Mouse (Mus musculus): ENCODE measurements at regions not wholly inside any gene's neighbourhood (a gene's known extent, or its start where the extent isn't known, plus 50 kb on each side); places are given as distances from the start of the nearest gene placed in this dataset.

DNA sequence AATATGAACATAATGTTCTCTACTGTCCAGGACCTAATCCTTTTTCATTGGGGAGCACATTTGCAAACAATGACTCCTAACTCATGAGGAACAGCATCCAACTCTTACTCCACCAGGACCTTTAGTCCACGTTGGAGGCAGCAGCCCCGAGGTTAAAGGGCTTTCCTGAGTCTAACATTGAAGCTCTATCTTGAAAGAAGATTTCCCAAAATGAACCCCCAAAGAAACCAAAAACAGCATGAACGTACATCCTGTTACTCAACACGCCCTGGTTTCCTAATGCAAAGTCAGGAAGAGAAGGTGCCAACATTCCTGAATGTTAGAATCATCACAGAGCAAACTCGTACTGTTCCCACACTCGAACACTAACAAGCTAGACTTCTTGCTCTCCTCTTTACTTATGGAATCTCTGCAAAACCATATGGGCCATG, 685.5 kb upstream of the A1bg start:
- in situ Hi-C loops (cut with MboI; ENCODE audit: low sequenced_read_pairs) = no loop called here

DNA sequence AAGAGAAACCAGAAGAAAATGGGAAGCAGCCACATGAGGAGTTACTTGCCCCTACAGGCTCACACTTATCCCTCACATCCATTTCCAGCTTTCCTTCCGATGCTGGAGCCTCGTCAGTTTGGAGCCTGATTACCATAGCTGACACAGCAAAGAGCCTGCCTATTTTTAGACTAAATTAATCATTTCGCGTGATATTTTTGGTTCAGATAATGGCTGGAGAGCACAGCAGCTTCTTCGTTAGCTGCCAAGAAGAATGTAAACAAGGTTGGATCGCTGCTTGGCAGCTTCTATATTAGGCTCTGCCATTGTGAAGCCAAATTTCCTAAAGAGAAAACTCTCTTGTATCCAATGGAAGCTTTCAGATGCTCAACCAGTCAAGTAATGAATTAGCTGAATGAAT, 676.9 kb upstream of the A1bg start:
- in situ Hi-C loops (cut with MboI; ENCODE audit: low sequenced_read_pairs) = no loop called here

DNA sequence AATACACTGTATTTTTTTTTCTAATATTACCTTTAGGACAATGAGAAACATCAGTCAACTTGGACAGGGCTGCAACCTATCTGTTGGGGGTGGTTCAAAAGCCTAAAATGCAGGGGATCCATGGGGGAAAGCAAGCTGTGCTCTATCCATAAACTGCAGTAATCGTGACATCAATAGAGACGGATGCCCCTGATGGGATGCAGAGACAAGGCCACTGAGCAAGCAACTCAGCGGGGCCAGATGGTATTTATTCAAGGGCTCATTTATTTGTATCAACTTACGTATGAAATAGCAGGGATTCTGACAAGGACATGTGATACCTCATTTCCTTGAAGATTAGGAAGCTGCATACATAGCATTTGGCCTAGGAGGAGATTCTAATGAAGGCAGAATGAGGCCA, 673.5 kb upstream of the A1bg start:
- in situ Hi-C loops (cut with MboI; ENCODE audit: low sequenced_read_pairs) = no loop called here

DNA sequence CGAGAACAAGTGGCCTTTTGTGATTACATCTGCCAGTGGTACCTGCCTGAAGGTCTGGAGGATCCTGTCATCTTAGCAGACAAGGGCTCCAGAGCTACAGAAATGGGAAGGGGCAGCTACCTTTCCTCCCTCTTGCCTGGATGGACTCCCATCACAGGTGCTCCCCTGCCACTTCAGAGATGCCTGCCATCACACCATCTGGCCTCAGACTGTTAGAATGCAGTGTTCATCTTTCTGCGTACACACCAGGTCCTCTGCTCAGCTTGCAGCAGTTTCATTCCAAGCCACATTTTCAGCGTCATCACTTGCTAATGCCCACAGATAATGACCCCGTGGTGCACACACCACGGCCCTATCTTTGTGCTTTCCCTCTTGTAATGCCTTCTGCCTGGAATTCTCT, 666.1 kb upstream of the A1bg start:
- in situ Hi-C loops (cut with MboI; ENCODE audit: low sequenced_read_pairs) = no loop called here

DNA sequence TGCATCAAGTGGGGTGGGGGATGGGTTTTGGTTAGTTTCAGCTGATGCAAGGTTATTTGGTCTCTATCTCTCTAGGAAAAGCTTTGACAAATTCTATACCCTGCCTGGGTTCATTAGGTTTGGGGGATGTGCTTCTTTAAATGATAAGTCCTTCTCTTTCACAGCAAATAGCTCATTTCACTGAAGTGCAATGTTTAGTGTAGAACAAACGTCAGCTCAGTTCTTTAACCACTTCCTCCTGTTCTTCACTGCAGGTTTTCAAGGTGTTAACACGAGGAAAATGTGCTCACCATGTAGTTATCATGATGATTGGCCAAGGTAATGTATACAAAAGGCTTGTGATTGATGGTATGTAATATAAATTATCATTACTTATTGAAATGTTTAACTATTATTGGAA, 659.5 kb upstream of the A1bg start:
- in situ Hi-C loops (cut with MboI; ENCODE audit: low sequenced_read_pairs) = no loop called here

DNA sequence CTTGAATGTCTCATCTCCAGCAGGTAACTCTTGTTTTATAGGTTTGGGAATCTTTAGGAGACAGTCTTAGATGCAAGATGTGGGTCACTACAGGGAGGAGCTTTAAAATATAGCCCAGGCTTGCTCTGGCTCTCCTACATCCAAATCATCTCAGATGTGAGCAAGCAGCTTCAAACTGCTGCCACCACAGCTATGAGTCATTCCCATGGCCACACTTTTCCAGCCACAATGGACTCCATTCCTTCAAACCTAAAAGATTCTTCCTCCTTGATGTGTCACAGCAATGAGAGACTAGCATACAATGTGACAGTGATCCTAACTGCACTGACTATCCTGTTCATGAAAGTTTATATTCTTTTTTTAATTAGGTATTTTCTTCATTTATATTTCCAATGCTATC, 640.5 kb upstream of the A1bg start:
- in situ Hi-C loops (cut with MboI; ENCODE audit: low sequenced_read_pairs) = no loop called here

DNA sequence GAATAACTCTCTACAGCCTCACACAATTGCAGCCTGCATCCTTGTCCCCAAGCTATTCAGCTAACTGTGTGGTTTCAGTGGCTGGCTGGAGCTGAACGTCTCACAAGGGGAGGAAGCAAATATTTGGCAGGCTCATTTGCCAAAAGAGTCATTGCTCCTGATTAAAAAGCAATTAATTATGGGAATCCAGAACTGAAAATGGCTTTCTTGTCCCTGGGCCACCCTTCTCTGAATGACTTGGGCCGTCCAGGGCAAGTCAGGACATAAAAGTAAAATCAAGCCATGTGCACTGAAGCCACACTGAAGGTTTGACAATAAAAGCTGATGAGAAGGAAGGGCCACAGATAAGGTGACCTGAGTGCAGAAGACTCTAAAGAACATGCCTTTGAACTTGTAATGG, 639.4 kb upstream of the A1bg start:
- in situ Hi-C loops (cut with MboI; ENCODE audit: low sequenced_read_pairs) = no loop called here

GRCm38 (mm10) chr15:61553908-61554307, 631.1 kb upstream of the A1bg start:
- in situ Hi-C loops (cut with MboI; ENCODE audit: low sequenced_read_pairs) = no loop called here

DNA sequence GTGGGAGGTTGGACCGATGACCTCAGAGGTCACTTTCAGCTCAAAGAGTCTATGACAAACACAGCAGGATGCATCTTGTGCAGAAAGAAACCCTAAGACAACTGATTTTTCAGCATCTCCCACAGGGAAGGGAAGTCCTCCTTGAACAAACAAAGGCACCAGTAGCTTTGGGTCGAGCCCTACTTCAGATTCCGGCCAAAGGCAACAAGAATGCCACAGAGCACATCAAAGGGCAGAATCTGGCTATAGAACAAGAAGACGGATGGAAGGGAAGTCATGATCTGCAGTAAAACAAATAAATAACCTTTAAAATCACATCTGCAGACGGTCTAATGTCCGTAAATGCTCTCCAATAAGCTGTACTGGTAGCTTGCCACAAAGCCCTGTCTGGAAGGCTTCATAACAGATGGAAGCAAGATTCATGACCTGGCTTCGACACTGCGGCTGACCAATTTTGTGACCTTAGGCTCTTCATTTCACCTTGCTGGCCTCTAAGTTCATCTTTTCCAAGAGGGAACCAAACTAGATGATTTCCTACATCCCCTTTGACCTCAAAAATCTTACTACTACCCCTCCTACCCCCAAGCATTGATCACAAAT, 630.4 kb upstream of the A1bg start:
- in situ Hi-C loops (cut with MboI; ENCODE audit: low sequenced_read_pairs) = no loop called here

GRCm38 (mm10) chr15:61551206-61551605, 628.4 kb upstream of the A1bg start:
- in situ Hi-C loops (cut with MboI; ENCODE audit: low sequenced_read_pairs) = no loop called here

GRCm38 (mm10) chr15:61548400-61548799, 625.6 kb upstream of the A1bg start:
- in situ Hi-C loops (cut with MboI; ENCODE audit: low sequenced_read_pairs) = no loop called here

DNA sequence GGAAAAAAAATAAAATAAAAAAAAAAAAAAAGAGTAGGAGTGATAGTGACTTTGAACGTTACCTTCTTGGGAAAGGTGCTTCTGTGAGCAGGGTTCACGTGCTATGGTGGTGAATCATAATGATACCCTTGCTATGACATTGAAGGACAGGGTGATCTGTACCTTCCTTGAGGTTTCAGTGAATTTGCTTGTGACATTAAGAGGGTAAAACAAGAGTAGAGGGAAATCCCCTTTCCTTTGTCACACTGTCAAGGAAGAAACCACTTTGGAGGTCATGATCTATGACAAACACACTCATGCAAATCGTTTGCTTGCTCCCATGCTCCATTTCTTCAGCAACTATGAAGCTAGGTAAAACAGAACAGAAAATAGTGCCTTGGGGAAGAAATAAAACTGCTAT, 623.8 kb upstream of the A1bg start:
- in situ Hi-C loops (cut with MboI; ENCODE audit: low sequenced_read_pairs) = no loop called here

DNA sequence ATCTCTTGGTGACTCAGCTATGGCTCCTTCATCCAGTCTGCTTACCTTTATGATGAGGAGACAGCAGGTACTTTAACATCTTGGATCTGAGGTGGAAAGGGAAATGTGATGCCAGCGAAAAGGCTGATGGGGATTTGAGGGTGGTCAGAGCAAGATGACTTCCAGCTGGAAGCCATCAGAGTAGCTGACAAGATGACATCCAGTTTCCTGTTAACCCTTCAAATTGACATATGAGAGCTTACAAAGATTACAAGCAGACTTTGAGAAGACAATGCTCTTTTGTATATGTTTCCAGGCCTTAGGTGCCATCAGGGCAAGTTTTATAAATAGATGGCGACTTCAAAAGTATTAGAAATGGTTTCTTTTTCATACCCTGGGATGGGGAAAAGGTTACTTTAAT, 621.3 kb upstream of the A1bg start:
- in situ Hi-C loops (cut with MboI; ENCODE audit: low sequenced_read_pairs) = no loop called here

- in situ Hi-C loops (cut with MboI; ENCODE audit: low sequenced_read_pairs) = no loop called here
Measured at GRCm38 (mm10) chr15:61541643-61542042, 618.8 kb upstream of the A1bg start.

GRCm38 (mm10) chr15:61540753-61541421, 618.1 kb upstream of the A1bg start:
- in situ Hi-C loops (cut with MboI; ENCODE audit: low sequenced_read_pairs) = no loop called here

DNA sequence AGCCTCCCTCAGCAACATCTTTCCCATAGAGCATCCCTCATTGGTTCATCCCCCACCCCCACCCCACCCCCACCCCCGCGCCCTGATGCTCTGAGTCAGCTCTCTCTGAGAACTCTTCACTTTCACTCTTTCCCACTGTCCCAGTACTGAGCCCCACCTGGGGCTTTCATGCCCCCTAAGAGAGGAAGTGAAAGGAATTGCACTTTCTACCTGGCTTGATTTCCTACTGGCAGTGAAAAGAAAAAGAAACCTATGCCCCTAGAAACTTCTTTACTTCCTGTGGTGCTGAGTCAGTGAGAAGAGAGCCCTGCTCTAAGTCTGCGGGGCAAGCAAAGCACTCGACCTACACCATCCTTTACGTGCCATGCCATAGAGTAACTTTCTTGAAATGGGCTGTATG, 616.1 kb upstream of the A1bg start:
- in situ Hi-C loops (cut with MboI; ENCODE audit: low sequenced_read_pairs) = no loop called here

DNA sequence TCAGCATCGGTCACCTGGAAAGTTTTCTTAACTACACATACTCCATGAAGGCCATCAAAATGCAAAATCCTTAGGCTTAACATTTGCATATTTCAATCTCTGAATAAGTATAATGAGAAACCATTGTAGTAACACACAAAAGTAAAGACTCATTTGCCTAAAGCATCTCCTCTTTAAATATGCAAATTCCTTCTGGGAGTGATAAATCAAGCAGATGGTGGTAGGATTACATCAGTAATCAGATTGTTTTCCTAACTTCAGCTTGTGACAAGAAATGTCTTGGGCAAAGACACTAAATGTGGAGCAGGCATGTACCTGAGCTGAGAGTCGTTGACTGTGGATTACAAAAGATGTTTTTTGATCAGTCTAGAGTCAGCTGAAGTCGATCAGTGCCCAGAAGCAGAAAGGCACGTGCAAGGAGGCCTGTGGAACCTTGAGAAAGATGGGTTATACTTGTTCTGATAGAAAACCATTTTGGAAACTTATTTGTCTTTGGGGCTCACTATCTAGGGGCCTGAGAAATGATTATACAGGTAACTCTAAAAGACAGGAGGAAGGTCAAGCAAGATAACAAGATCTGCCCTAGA, 615.5 kb upstream of the A1bg start:
- in situ Hi-C loops (cut with MboI; ENCODE audit: low sequenced_read_pairs) = no loop called here

- in situ Hi-C loops (cut with MboI; ENCODE audit: low sequenced_read_pairs) = no loop called here
Measured at GRCm38 (mm10) chr15:61536332-61536716, 613.5 kb upstream of the A1bg start.

DNA sequence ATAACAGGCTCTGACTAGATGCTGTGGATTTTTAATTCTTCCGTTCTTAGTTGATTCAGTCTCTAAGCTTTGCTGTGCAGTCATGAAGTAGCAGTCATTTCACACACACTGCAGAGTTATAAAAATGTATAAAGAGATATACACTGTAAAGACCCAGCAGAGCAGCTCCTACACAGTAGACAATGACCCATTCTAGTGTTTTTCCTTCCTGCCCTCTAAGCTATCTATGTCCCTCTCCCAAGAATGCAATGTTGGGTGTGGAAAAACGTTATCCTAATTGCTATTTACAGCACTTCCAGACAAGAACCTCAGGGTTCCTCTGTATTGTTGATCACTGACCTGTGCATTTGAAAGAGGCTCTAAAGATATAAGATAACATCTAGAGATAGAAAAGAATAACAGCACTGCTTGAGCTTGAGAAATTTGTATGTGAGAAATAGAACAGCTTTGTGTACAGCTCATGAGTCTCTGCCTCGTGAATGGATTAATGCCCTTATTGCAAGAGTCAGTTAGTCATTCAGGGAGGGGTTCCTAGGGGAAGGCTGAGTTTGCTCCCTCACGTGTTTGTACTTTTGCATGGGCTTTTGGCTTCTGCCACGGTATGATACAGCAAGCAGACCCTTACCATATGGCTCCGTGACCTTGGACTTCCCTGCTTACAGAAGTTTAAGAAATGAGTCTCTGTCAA, 613.0 kb upstream of the A1bg start:
- in situ Hi-C loops (cut with MboI; ENCODE audit: low sequenced_read_pairs) = no loop called here

- in situ Hi-C loops (cut with MboI; ENCODE audit: low sequenced_read_pairs) = no loop called here
Measured at GRCm38 (mm10) chr15:61535180-61535579, 612.4 kb upstream of the A1bg start.

- in situ Hi-C loops (cut with MboI; ENCODE audit: low sequenced_read_pairs) = no loop called here
Measured at GRCm38 (mm10) chr15:61532808-61533207, 610.0 kb upstream of the A1bg start.

- in situ Hi-C loops (cut with MboI; ENCODE audit: low sequenced_read_pairs) = no loop called here
Measured at GRCm38 (mm10) chr15:61532040-61532439, 609.2 kb upstream of the A1bg start.

Data from CH12F3 (cell line).